Mouse (Mus musculus) right cerebral cortex, postnatal 4 days (tissue): Measurements from ENCODE around the gene 1700034J05Rik.

Experiments used
- DNase-seq: peaks from one replicate; pipeline ENCODE4 v3.0.0-alpha.2; 2022

1700034J05Rik gene

GRCm38 (mm10) chr6:146915808-146916207 is 38.4 kb downstream of the 1700034J05Rik start:
- no peak for DNase-seq

GRCm38 (mm10) chr6:146913489-146914198 is 40.6 kb downstream of the 1700034J05Rik start:
- DNase-seq = no peak

GRCm38 (mm10) chr6:146912835-146913488 is 41.3 kb downstream of the 1700034J05Rik start:
- no peak for DNase-seq

- DNase-seq = no peak
Measured at GRCm38 (mm10) chr6:146910801-146911200, 43.4 kb downstream of the 1700034J05Rik start.

GRCm38 (mm10) chr6:146909725-146910489 is 44.3 kb downstream of the 1700034J05Rik start:
- DNase-seq = no peak

GRCm38 (mm10) chr6:146908801-146909200 is 45.4 kb downstream of the 1700034J05Rik start:
- no peak for DNase-seq

GRCm38 (mm10) chr6:146907795-146908190 is 46.4 kb downstream of the 1700034J05Rik start:
- no peak for DNase-seq

GRCm38 (mm10) chr6:146907061-146907794 is 47.0 kb downstream of the 1700034J05Rik start:
- DNase-seq = no peak

GRCm38 (mm10) chr6:146906000-146906786 is 48.0 kb downstream of the 1700034J05Rik start:
- DNase-seq = no peak

GRCm38 (mm10) chr6:146904707-146905106 is 49.5 kb downstream of the 1700034J05Rik start:
- no peak for DNase-seq

- no peak for DNase-seq
Measured at GRCm38 (mm10) chr6:146903632-146904031, 50.6 kb downstream of the 1700034J05Rik start.

- DNase-seq = no peak
Measured at GRCm38 (mm10) chr6:146901929-146902328, 52.3 kb downstream of the 1700034J05Rik start.
